Mouse (Mus musculus) brain, embryonic 18.5 days (tissue): ENCODE data around the gene Hoxa6.

Experiments
- DNase-seq: peaks from one replicate; pipeline ENCODE4 v3.0.0-alpha.2; 2012; ENCODE audit warnings: low read depth, low spot score

Gene Hoxa6

GRCm38 (mm10) chr6:52178918-52179665 lies 29.4 kb downstream of the Hoxa6 start:
- DNase-seq, result no peak

GRCm38 (mm10) chr6:52177806-52178205 lies 30.7 kb downstream of the Hoxa6 start:
- no peak for DNase-seq

- no peak for DNase-seq
Observed at GRCm38 (mm10) chr6:52177061-52177735, 31.3 kb downstream of the Hoxa6 start, which contains the start of gene 5730596B20Rik. Gene 5730596B20Rik (plus strand): TSS chr6:52177498.

- DNase-seq, result no peak
Observed at GRCm38 (mm10) chr6:52176391-52176790, 32.1 kb downstream of the Hoxa6 start.

- no peak for DNase-seq
Observed at GRCm38 (mm10) chr6:52175864-52176263, 32.7 kb downstream of the Hoxa6 start.

- no peak for DNase-seq
Observed at GRCm38 (mm10) chr6:52174968-52175751, 33.4 kb downstream of the Hoxa6 start.

- no peak for DNase-seq
Observed at GRCm38 (mm10) chr6:52173648-52174047, 34.9 kb downstream of the Hoxa6 start.

- DNase-seq, result no peak
Observed at GRCm38 (mm10) chr6:52172501-52172900, 36.0 kb downstream of the Hoxa6 start.

GRCm38 (mm10) chr6:52171938-52172337 lies 36.6 kb downstream of the Hoxa6 start:
- DNase-seq, result no peak

- no peak for DNase-seq
Observed at GRCm38 (mm10) chr6:52171331-52171730, 37.2 kb downstream of the Hoxa6 start.

GRCm38 (mm10) chr6:52170898-52171223 lies 37.7 kb downstream of the Hoxa6 start:
- DNase-seq, result no peak

- no peak for DNase-seq
Observed at GRCm38 (mm10) chr6:52170166-52170897, 38.2 kb downstream of the Hoxa6 start.

- no peak for DNase-seq
Observed at GRCm38 (mm10) chr6:52169499-52170165, 38.9 kb downstream of the Hoxa6 start.

- no peak for DNase-seq
Observed at GRCm38 (mm10) chr6:52168191-52169055, 40.1 kb downstream of the Hoxa6 start.

GRCm38 (mm10) chr6:52167736-52168161 lies 40.8 kb downstream of the Hoxa6 start:
- DNase-seq, result no peak

GRCm38 (mm10) chr6:52167176-52167575 lies 41.3 kb downstream of the Hoxa6 start:
- no peak for DNase-seq

GRCm38 (mm10) chr6:52166431-52167077 lies 42.0 kb downstream of the Hoxa6 start:
- no peak for DNase-seq

- DNase-seq, result no peak
Observed at GRCm38 (mm10) chr6:52165441-52166370, 42.8 kb downstream of the Hoxa6 start.
